Mouse (Mus musculus) liver, embryonic 14.5 days (tissue): ENCODE data around the gene Pepd. TPM values are rescaled to one million over a fixed set of nuclear protein-coding genes. Genes with fewer than 3 reads are reported as not detected.

Experiments used
- ATAC-seq: fragments of 200-750 bp; cut with Nextera tagmentation; 2 replicates; pipeline ENCODE4 v1.8.0; 2017; ENCODE audit warnings: moderate number of reproducible peaks, mild to moderate bottlenecking, moderate library complexity; ENCODE audit not compliant: insufficient read depth
- DNase-seq, 3 experiments: peaks; one replicate each; pipeline ENCODE4 v3.0.0-alpha.2; 2012 to 2013; ENCODE audit warnings: low read depth in 3 of 3, low spot score in 3 of 3
- H3K27ac ChIP-seq: fragments of 300-500 bp; sonication (generic); 2 replicates; pipeline ENCODE4 v1.5.1; 2014; ENCODE audit warnings: moderate library complexity, mild to moderate bottlenecking, control low read depth, inconsistent platforms
- H3K27me3 ChIP-seq: fragments of 300-500 bp; sonication (generic); 2 replicates; pipeline ENCODE4 v1.6.1; 2014; ENCODE audit warnings: mild to moderate bottlenecking, low read length, moderate library complexity; ENCODE audit not compliant: control insufficient read depth, insufficient read depth
- H3K36me3 ChIP-seq: fragments of 300-500 bp; sonication (generic); replicated peaks from 2 replicates; pipeline ENCODE4 v1.6.1; 2014; ENCODE audit warnings: low read depth; ENCODE audit not compliant: control insufficient read depth, insufficient read depth
- H3K4me1 ChIP-seq, 2 experiments: fragments of 200-500 bp in 1 of 2; fragments of 300-500 bp in 1 of 2; sonication (generic) in 1 of 2; replicated peaks; 2 replicates each; pipeline ENCODE4 v1.6.1; 2012 to 2014; ENCODE audit warnings: antibody characterized with exemption in 1 of 2, inconsistent platforms in 1 of 2, low read length in 1 of 2; ENCODE audit not compliant: control insufficient read depth in 2 of 2, insufficient read depth in 2 of 2
- H3K4me2 ChIP-seq: fragments of 300-500 bp; sonication (generic); 2 replicates; pipeline ENCODE4 v1.6.1; 2014; ENCODE audit warnings: low read depth, mild to moderate bottlenecking, control low read depth, moderate library complexity
- H3K4me3 ChIP-seq, 2 experiments: fragments of 200-500 bp in 1 of 2; fragments of 300-500 bp in 1 of 2; sonication (generic) in 1 of 2; 2 replicates each; pipeline ENCODE4 v1.5.1; 2012 to 2014; ENCODE audit warnings: low read depth in 2 of 2, low read length in 2 of 2, mild to moderate bottlenecking in 2 of 2, control low read depth in 1 of 2, inconsistent platforms in 1 of 2, moderate library complexity in 1 of 2; ENCODE audit not compliant: insufficient read depth in 1 of 2
- H3K9ac ChIP-seq: fragments of 300-500 bp; sonication (generic); replicated peaks from 2 replicates; pipeline ENCODE4 v1.6.1; 2014; ENCODE audit warnings: mild to moderate bottlenecking, control low read depth, moderate library complexity
- H3K9me3 ChIP-seq: fragments of 300-500 bp; sonication (generic); 2 replicates; pipeline ENCODE4 v1.6.1; 2016; ENCODE audit warnings: low read length, mixed read lengths; ENCODE audit not compliant: control insufficient read depth
- CTCF ChIP-seq: IDR thresholded peaks from 2 replicates; pipeline ENCODE4 v1.5.1; 2016; ENCODE audit warnings: antibody characterized with exemption, low read depth, control low read depth
- EP300 ChIP-seq: IDR thresholded peaks from 2 replicates; pipeline ENCODE4 v1.6.1; 2016; ENCODE audit warnings: antibody characterized with exemption, low read depth
- WGBS: fragments of 180-500 bp; shearing (Covaris S2); extraction: QIAGEN DNeasy Blood & Tissue Kit; methylation state at CpG from one replicate; pipeline ENCODE4 v1.1.7; 2014; ENCODE audit not compliant: insufficient replicate concordance; 5-methylcytosine and 5-hydroxymethylcytosine counted together
- polyA plus RNA-seq, 2 experiments: library from polyadenylated mRNA; depleted of rRNA in 1 of 2; stranded (reverse) in 1 of 2; unstranded in 1 of 2; fragments of >200 nt; fragmentation: Nextera tagmentation in 1 of 2; extraction: Ambion mirVana in 1 of 2; gene quantifications; 2 replicates each; pipeline versions ENCODE4 v1.2.1 to v1.2.3; 2012 to 2014

The Pepd gene
- polyA plus RNA-seq, 2 experiments, result 43.0 to 50.3 TPM

GRCm38 (mm10) chr7:34910096-34911066, 1.8 kb upstream of the Pepd start:
- Histone ChIP-seq H3K4me3 (no peak overlapping the region), H3K27ac (no peak overlapping the region), H3K36me3 (no peaks in the 10 kb centered on the region), H3K4me2 (no peak overlapping the region), H3K9ac (no peak overlapping the region), H3K27me3 (no peaks in the 10 kb centered on the region), H3K9me3 (no peaks in the 10 kb centered on the region), H3K4me1 (peaks cover 5 to 9% of the 10 kb centered on the region in 2 experiments)
- no peak for ATAC-seq
- TF ChIP-seq EP300 (no peak), CTCF (no peak)
- 28% methylated on average over 24 of the region's 24 CpGs for WGBS
- no peak for DNase-seq

DNA sequence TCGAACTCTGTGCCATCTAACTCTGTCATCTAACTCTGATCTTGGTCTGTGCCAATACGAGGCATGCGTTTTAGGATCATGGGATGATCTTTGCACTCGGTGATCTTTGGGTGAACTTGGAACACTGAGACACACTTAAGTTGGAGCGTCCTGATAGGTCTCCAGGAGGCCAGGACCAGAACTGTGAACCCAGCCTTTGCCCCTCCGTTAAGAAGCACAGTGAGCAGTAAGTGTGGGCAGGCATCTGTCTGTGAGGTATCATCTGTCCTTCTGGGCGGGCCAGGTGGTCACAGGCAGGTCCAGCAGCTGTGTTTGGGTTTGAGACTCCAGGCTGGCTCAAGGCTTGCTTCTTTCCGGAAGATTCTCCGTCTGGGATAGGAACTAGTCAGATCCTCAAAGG, 1.8 kb downstream of the Pepd start:
- no peak overlapping the region for H3K4me2 ChIP-seq
- 78% methylated on average over 9 of the region's 9 CpGs for WGBS
- no peak overlapping the region for H3K4me3 ChIP-seq
- TF ChIP-seq CTCF (no peak), EP300 (no peak)
- H3K27ac ChIP-seq, result no peak overlapping the region
- H3K4me1 ChIP-seq, result peaks cover 5 to 9% of the 10 kb centered on the region in 2 experiments
- ATAC-seq, result no peak
- no peak for DNase-seq
- no peaks in the 10 kb centered on the region for H3K27me3 ChIP-seq
- no peaks in the 10 kb centered on the region for H3K36me3 ChIP-seq
- H3K9me3 ChIP-seq, result no peaks in the 10 kb centered on the region
- H3K9ac ChIP-seq, result no peak overlapping the region

- no peak for ATAC-seq
- Histone ChIP-seq H3K9me3 (no peaks in the 10 kb centered on the region), H3K4me3 (no peak overlapping the region), H3K4me1 (peaks cover 5 to 9% of the 10 kb centered on the region in 2 experiments), H3K27me3 (no peaks in the 10 kb centered on the region), H3K36me3 (no peaks in the 10 kb centered on the region), H3K4me2 (no peak overlapping the region), H3K9ac (no peak overlapping the region), H3K27ac (no peak overlapping the region)
- TF ChIP-seq CTCF (no peak), EP300 (no peak)
- 80% methylated on average over 5 of the region's 5 CpGs for WGBS
- no peak for DNase-seq
Measured at GRCm38 (mm10) chr7:34915555-34915954, 3.4 kb downstream of the Pepd start.

DNA sequence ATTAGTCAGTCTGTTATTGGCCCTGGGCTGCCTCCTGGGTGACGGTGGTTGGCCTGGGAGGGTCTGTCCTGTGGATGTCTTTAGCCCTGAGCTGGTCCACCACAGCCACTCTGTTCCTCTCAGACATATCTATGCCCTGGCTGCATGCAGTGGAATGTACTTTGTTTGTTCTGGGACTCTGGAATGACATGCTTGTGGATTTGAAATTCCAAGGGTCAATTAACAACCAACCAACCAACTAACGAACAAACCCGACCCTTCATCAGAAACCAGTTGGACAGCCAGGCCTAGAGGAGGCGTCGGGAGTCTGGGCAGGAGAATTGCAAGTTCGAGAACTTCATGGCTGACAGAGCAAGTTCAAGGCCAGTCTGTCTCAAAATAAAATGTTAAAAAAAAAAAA, 5.4 kb downstream of the Pepd start:
- H3K9me3 ChIP-seq, result no peaks in the 10 kb centered on the region

GRCm38 (mm10) chr7:34917998-34918397, 5.8 kb downstream of the Pepd start:
- no peak for TF ChIP-seq EP300
- TF ChIP-seq CTCF, result no peak
- no peaks in the 10 kb centered on the region for H3K9me3 ChIP-seq
- no peak overlapping the region for H3K4me2 ChIP-seq
- no peak overlapping the region for H3K4me3 ChIP-seq
- no peak overlapping the region for H3K27ac ChIP-seq
- H3K27me3 ChIP-seq, result no peaks in the 10 kb centered on the region
- no peaks in the 10 kb centered on the region for H3K36me3 ChIP-seq
- ATAC-seq, result no peak
- H3K4me1 ChIP-seq, result peaks cover 2 to 3% of the 10 kb centered on the region in 2 experiments
- WGBS, result 75% methylated on average over 4 of the region's 4 CpGs
- no peak for DNase-seq
- H3K9ac ChIP-seq, result no peak overlapping the region

More for the DNA sequence above, 5.4 kb downstream of the Pepd start:
- no peaks in the 10 kb centered on the region for H3K27me3 ChIP-seq
- WGBS, result 67% methylated on average over 6 of the region's 6 CpGs
- H3K4me3 ChIP-seq, result no peak overlapping the region
- peaks cover 5 to 6% of the 10 kb centered on the region in 2 experiments for H3K4me1 ChIP-seq
- ATAC-seq (no peak), DNase-seq (no peak)
- no peaks in the 10 kb centered on the region for H3K36me3 ChIP-seq
- H3K27ac ChIP-seq, result no peak overlapping the region
- no peak overlapping the region for H3K9ac ChIP-seq
- no peak overlapping the region for H3K4me2 ChIP-seq
- TF ChIP-seq EP300, result no peak
- no peak for TF ChIP-seq CTCF
